Mouse (Mus musculus) retina, postnatal 1 day (tissue): ENCODE results near the gene Nat8f4.
"Not testable (repeated sequence)": the region's sequence is repeated elsewhere in the genome, so short reads cannot be mapped to it uniquely, and the experiment has no call there.

Experiments
- DNase-seq: peaks from one replicate; pipeline ENCODE4 v3.0.0-alpha.2; 2012

The Nat8f4 gene

DNA sequence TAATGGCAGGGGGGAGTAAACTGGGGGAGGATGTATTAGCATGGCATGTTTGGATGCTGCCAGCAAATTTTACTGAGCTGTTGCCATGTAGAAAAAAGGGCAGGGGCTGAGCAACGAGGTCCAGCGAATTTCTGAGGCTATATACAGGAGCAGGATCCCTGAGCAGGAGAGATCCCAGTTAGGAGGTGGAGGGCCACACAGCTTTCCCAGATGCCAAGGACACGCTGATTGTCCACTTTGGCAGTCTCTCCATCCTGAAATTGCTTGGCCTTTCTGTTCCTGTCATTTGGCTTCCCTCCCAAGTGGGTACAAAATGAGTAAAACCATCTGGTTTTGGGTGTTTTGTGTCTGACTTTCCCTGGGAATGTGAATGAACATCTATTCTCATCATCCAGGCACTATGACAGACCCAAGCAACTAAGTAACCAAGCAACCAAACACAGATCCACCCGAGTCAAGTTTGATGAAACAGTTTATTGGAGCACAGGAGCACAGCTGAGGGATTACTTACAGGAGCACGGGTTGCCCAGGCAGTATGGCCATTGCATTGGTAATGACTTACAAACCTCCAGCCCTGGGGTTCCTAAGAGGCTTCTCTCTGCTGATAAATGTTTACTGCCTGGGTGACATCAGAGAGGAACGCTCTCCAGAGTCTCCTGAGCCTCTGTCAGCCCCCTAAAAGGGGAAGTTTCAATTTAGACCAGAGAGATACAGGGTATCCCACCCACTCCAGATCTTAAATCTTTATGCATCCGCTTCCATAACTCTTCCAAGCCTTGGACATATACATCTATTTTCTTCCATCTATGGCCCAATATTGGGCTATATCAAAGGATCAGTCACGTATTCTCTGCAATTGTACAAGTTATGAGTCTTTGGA, 5.8 kb downstream of the Nat8f4 start:
- not testable (repeated sequence) for DNase-seq

GRCm38 (mm10) chr6:85895061-85895648, 9.5 kb downstream of the Nat8f4 start:
- DNase-seq = peak; percentile 6

DNA sequence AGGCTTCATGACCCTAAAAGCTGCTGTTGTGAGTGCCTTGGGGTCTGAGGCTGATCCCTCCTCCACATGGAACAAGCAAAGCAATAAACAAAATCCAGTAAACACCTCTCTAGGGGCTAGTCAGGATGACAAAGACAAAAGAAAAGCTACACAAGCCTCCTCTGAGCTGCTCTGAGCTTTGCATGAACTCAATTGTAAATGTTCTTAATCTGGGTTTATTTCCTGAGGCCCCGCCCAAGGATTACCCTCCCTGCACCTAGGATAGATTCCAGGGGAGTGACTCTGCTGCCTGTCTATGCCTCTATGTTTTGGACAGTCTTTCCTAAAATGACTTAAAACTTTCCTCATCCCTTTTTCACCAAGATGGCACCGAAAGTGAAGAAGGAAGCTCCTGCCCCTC, 15.7 kb downstream of the Nat8f4 start:
- DNase-seq = no peak

- DNase-seq = no peak
Measured at GRCm38 (mm10) chr6:85884311-85884710, 20.4 kb downstream of the Nat8f4 start.

GRCm38 (mm10) chr6:85883246-85883645, 21.4 kb downstream of the Nat8f4 start:
- DNase-seq = not testable (repeated sequence)

GRCm38 (mm10) chr6:85869006-85869405, 35.7 kb downstream of the Nat8f4 start, which contains the start of gene Nat8f2:
TSS of gene Nat8f2 (minus strand) at chr6:85869158.
- DNase-seq = not testable (repeated sequence)

- DNase-seq = no peak
Measured at GRCm38 (mm10) chr6:85867726-85868690, 36.7 kb downstream of the Nat8f4 start.

DNA sequence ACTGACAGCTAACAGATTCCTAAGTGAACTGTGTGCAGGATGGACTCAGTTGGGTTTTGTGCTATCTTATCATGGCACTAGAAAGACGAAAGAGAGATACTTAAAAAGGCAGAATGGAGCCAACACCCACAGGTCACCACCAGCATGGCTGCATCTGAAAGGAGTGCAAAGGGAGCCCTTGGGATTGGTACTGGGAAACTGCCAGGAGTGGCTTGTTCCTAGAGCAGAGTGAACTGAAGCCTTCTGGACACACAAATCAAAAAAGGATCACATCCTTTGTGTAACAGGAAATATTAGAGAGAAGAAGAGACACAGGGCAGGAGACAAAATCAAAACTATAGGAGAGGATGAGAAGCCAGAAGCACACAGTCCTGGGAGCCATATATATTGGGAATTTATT, 37.7 kb downstream of the Nat8f4 start:
- not testable (repeated sequence) for DNase-seq

DNA sequence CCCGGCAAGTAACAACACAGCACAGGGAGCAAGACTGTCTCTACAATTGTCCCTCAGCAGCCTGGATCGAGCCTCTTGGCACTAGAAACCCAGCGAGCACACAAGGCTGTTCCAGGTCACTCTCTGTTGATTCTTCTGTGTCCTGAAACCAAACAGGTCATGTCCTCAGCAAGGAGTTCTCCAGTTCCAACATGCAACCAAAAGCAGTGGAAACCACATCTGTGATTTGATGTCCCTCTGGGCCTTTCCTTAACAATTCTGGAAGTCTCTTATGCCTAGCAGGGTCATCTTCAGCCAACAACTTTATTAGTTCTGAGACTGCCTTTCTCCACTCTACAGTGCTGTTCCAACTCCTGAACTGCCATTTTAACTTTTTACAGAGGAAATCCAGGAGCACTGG, 38.5 kb downstream of the Nat8f4 start:
- DNase-seq = not testable (repeated sequence)

- DNase-seq = not testable (repeated sequence)
Measured at GRCm38 (mm10) chr6:85864900-85865639, 39.6 kb downstream of the Nat8f4 start.

- DNase-seq = no peak
Measured at GRCm38 (mm10) chr6:85863840-85864239, 40.8 kb downstream of the Nat8f4 start.

- no peak for DNase-seq
Measured at GRCm38 (mm10) chr6:85863136-85863535, 41.5 kb downstream of the Nat8f4 start.

DNA sequence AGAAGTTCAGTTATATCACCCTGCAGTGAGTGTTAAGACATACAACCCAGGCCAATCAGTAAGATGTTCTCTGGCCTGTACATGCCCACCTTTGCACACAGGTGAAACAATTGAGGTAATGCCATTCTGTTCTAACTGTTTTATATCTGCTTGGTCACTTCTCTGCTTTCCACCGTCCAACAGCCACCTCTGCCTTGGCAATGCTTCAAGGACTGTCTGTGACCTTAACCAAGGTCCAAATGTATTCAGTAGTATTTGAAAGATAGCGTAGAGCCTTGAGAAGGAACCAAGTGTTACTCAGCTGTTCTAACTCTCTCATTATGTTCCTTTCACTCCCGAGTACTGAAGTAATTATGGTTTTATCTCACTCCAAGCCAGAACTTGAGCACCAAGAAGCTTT, 42.1 kb downstream of the Nat8f4 start:
- no peak for DNase-seq

GRCm38 (mm10) chr6:85861247-85861646, 43.4 kb downstream of the Nat8f4 start:
- DNase-seq = no peak

GRCm38 (mm10) chr6:85856194-85856678, 48.4 kb downstream of the Nat8f4 start:
- no peak for DNase-seq

- no peak for DNase-seq
Measured at GRCm38 (mm10) chr6:85853481-85853880, 51.2 kb downstream of the Nat8f4 start.

GRCm38 (mm10) chr6:85851062-85851773, 53.5 kb downstream of the Nat8f4 start:
- DNase-seq = no peak

DNA sequence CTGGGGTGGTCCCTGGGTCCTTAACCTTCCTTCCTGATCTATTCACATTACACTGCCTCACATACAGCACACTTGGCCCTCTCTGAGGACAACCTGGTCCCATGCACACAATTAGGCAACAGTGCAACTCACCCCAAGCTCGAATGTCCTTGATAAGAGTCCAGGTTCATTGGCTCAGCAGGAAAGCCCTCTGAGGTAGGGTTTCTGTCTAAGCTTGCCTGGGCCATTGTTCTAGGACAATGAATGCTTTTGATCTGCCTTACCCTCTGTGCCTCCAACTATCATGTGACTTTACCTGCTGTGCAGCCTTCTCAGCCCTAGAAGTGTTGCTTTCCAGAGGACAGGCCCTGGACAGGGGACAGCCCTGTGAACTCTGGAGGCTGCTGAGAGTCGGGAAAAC, 55.4 kb downstream of the Nat8f4 start:
- DNase-seq = no peak
